Mouse (Mus musculus) thymus, postnatal 36 days (tissue): ENCODE measurements around the gene Btbd17.

Experiments used
- DNase-seq, 2 experiments: peaks; one replicate each; pipeline ENCODE4 v3.0.0; 2022; ENCODE audit warnings: mixed read lengths in 2 of 2

The Btbd17 gene

DNA sequence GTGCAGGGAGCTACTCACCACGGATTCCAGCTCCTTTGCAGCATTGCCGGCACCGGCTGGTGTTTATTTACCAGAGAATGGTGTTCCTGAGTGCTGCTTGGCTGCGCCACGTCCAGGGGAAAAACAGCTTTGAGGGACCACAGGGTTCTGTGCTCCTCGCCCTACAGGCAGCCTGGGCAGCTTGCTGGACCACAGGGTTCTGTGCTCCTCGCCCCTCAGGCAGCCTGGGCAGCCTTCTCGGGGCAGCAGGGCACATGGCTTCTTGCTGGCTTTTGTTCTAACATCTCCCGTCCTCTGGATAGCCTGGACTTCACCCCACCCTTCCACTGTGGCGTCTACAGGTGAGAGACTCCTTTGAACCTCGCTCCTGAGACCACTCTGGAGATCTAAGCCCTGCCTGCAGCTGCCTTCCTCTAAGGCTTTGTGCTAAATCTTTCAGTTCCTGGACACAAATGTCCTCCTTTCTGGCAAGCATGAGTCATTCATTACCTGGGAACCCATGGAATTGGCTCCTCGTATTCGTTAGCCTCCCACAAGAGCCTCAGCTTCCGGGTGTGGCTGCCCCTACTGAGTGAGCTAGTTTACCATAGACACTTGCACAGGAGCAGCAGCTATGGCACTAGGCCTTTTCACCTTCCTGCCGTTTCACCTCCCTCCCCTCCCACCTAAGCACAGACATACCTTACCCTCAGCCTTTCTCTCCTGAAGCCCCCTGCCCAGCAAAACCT lies 7.0 kb upstream of the Btbd17 start:
- DNase-seq = no peak

DNA sequence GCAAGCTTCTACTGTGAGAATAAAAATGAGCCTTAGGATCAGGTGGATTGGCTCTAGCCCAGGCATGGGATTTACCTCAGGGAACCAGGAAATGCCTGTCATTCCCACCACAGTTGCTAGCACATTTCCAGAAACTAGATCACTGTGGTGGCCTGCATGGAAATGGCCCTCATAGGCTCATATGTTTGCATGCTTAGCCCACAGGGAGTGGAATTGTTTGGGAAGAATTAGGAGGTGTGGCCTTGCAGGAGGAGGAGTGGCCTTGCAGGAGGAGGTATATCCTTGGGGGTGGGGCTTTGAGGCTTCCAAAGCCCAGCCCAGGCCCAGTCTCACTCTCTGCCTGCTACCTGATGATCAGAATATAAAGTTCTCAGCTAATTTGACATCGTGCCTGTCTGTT lies 6.2 kb upstream of the Btbd17 start:
- no peak for DNase-seq

DNA sequence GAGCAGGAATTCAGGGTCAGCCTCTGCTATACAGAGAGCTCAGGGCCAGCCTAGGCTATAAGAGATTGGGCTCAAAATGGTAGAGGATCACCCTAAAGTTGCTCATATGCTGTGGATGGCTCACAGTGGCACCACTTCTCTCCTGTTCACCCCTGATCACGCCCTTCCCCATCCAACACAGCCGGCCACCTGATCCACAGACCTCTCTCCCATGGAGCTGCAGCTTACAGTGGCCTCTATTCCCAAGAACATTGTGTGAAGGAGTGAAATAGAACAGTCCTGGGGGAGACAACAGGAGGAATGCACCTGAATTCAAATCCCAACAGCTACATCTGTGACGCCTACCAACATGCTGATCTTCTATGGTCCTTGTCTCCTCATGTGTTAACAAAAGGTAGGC lies 2.9 kb upstream of the Btbd17 start, which contains the start of gene Gpr142:
Gene Gpr142 (plus strand): TSS at position 301 of the 400 bp plus-strand sequence.
- no peak for DNase-seq

DNA sequence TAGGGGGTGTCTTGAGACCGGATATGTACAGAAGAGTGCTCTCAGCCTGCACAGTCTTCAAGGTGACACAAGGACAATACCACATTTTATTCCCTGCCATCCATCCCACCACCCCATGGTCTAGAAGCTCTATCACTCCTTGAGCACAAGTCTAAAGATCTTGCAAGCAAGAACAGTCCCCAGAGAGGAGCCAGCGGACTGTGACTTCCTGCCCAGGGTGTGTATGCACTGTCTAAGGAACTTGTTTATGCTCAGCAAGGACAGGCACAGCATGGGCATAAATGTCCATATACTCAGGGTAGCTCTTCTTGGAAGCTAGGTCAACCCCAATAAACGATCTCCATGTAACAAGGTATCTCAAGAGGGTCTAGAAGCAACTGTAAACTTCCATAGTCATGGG lies 2.2 kb upstream of the Btbd17 start:
- DNase-seq = no peak

DNA sequence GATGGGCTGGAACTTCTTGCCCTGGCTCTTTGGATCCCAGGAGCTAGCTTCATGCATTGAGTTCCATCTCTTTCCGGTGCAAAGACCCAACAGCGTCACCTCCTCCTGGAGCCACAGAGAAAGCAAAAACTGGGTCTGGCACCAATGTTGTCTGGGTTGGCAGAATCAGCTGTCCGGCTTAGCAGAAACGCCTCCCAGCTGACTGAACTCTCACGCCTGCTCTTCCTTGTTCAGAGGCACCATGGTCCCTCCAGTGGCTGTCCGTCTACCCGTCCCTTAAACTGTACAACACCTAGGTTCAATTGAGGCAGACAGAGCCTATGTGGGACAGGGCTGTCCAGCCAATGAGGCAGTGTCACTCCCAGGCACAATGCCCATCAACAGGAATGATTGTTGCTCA lies 1.4 kb upstream of the Btbd17 start:
- DNase-seq = no peak

DNA sequence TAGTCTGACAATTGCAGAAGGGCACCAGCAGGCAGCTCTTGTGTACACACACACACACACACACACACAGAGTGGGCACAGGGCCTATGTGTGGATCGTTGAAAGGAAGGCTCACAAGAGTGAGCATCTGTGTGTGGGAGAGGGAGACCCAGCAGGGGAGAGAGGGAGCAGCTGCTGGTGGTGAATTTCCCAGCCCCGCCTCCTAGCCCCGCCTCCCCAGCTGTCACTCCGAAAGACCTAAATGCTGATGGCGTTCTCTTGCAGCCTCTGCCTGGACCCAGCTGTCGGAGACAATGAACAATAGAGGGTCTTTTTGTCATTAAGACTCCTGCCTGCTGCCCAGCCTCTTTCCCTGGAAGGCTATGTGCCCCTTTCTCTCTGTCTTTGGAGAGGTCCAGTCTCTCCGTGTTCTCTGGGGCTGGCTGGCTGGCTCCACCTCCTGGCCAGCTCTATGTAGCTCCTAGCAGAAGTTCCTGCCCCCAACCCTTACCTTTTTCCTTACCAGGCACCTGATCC lies 456 bp downstream of the Btbd17 start:
- peak; percentile 23 to 39 for DNase-seq

DNA sequence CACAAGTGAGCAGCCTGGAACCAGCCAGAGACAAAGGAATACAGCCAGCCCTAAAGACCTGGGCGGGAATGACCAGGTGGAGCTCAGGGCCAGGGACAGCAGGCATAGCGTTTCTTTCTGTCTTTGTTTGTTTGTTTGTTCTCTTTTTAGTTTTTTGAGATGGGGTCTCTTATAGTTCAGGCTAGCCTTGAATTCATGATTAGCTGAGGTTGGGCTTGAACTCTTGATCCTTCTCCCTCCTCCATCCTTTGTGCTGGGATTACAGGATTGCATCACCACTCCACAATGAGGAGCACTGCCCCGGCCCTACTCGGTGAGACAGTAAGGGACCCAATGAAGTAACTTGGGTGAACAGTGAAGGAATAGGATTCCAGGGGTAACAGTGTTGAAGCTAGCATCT lies 1.1 kb downstream of the Btbd17 start:
- no peak for DNase-seq

DNA sequence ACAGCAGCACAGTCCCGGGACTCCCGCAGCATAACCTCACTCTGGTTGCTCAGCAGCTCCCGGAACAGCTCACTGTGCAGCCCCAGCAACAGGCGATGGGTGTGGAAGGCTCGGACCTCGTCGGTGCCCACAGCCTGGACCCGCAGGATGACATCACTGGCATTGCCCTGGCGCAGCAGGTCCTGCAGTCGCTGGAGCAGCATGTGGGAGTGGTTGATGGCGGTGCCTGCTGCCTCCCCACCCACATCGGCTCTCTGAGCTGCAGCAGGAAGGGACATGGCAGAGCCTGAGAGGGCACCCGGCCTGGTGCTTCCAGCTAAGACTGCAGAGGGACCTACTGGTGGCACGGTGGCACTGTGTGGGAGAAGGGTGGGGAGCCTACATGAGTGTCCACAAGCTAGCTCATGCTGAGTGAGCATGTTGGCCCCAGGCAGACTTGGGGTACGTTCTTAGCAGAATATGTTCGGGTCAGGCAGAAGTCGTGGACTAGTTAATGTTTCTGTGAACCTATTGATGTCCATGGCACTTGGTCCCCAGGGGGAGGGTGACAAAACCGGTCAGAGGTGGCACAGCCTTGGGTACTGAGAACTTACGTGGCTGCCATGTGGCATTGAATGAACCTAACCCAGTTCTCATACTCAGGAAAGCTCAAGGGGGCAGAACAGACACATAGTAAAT lies 1.7 kb downstream of the Btbd17 start:
- DNase-seq = no peak

DNA sequence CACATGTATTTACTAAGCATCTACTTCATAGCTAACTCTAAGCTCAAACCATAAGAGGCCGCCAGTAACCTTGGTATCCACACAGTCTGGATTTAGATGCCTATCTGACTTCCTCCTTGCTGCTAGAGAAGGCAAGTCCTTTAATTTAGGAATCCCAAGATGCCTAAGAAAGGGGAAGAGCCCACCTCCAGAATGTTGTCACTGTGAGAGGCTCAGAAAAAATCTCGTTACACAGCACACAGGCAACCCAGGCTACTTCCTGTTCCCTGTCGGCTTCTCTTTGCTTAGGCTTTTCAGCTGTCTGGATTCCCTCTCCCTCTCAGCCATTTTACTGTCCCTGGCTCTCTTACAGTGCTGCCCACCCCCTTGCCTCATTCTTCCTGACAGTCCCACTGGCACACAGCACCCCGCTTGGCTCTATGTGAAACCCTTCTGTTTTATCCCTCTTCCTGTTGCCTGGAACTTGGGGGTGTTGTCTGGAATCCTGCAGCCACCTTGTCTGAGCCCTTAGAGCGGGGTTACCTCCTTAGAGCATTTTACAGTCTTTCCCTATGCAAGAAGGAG lies 2.7 kb downstream of the Btbd17 start:
- DNase-seq = no peak

DNA sequence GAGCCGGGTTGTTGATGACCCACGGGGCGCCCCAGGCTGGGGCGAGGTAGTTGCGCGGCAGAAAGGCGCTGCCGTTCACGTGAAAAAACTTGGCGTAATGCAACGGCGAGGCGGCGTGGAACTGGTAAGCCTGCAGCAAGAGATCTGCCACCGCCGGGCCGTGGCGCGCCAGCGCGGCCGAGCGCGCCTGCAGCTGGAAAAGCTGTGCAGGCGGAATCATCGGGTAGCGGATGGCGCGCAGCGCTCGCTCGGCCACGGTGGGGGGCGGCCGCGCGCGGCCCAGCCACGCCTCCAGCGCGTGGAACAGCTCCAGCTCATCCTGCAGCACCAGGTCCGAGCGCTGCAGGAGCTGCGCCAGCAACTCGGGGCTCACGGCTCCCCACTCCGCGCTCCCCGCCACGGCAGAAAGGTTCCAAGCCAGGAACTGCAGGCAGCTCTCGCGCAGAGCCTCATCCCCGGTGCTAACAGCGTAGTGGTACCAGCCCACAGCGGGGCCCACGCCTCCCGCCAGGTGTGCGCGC lies 3.8 kb downstream of the Btbd17 start:
- no peak for DNase-seq

DNA sequence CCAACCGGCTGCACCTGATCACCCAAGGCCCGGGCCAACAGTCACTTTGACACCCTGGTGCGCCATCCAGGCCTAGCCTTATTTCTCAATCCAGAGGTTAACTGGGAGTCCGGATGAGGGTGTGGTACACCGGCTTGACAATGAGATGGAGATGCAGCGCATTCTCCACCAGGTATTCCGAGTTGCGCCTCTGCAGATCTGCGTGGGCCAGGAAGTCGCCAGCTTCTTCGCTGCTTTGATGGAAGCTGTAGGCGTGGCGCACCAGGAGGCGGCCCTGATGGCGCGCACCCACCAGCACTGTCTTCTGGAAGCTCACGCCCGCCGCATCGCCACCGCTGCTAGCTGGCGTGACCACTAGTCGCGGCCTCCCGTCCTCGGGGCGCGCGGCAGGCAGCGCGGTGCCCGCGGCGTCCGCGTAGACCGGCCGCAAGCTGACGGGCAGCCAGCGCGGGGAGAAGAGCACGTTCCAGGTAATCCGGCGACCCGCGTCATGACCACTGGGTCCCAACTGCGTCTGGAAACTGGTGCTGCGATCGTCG lies 4.3 kb downstream of the Btbd17 start:
- DNase-seq = no peak

DNA sequence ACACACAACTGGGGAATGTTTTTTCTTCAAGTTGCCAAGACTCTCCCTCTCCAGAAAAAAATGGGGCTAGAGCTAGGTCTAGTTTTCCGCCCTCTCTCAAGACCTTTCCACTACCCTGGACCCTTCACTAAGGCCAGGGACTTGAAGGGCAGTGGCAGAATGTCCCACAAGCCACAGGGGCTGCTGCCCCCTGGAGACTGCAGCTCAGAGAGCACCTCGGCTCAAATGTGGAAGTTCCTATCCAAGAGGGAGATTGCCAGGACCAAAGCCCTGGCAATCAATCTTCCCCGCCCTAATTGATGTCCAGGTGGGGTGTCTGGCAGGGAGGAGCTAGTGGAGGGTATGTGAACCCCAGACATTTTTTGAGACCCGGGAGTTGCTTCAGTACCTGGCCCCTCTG lies 4.9 kb downstream of the Btbd17 start:
- DNase-seq = no peak

DNA sequence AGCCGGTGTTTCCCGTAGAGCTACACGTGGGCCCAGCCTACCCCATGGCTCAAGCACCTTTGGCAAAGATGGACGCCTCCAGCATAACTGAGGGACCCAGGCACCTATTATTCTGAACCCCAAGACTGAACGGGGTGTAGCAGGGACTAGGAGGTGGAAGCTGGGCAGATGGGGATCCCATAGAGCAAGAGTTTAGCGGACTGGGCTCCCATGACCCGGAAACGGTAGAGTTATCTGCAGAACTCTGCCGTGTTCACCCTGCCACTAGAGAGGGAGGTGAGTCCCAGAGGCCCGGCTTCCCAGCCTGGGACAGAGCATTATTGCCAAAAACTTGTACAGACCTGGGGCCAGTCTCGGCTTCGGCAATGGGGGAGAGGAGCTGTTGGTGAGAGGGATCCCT lies 5.6 kb downstream of the Btbd17 start:
- DNase-seq = no peak

DNA sequence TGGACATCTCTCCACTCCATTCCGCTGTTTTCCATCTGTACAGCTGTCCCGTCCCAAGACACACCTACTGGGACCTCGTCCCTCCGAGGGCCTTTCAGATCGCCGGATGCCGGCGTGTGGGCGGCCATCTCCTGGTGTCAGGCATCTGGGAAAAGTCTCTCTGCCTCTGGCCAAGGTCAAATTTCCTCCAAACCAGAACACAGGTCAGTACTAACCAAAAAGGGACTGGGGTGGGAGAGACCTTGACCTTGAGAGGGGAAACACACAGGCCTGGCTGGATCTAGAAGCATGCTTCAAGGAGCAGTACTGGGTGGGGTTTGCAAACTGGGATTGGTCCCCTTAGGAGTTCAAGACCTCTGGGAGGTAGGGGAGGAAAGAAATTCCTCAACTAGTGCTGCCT lies 6.0 kb downstream of the Btbd17 start:
- DNase-seq = no peak

DNA sequence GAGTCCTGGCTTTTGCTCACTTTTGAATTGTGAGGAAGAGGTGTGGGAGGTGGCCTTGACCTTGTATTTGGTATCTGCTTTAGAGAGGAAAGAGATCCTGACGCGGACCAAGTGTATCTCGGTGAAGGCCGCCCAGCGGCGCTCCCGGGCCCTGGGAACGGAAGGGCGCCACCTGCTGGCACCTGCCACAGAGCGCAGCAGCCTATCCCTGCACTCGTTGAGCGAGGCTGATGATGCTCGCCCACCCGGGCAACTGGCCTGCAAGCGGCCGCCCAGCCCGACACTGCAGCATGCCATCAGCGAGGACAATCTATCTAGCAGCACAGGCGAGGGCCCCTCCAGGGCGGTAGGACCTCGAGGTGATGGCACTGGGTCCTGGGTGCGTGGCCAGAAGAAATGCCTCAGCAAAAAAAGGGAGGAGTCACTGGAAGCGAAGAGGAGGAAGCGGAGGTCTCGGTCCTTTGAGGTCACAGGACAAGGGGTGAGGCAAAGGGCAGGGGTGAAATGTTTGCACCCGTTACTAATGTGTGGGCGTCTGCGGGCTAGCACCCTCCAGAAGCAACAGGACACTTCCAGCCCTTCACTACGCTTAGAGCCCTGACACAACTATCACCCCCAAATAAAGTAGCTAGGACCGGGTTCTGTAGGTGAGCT lies 6.6 kb downstream of the Btbd17 start:
- peak; percentile 64 to 73 for DNase-seq

DNA sequence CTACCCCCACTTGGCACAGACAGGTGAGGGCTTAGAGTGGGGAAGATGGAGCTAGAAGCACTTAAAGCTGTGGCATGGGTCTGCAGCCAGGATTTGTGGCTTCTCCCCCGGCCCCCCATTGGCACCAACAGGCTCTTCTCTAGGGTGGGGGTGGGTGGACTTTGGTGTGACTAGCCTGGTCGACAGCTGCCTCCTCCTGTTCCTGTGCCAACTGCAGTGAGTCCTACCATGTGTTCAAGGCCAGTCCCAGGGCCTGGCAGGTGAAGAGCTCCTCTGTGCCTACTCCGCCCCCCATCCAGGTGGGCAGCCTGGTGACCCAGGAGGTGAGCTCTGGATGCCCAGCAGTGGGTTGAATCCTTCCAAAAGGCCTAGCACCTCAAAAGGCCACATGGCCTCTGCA lies 8.1 kb downstream of the Btbd17 start:
- DNase-seq = no peak

DNA sequence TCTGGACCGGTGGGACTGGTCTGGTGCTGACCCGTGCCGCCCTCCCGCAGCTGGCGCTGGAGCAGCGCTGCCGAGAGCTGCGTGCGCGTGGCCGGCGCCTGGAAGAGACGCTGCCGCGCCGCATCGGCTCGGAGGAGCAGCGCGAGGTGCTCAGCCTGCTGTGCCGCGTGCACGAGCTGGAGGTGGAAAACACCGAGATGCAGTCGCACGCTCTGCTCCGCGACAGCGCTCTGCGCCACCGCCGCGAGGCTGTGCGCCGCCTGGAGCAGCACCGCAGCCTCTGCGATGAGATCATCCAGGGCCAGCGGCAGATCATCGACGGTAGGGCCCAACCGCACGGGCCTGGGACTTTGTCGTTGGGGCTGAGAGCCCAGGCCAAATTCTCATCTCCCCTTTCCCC lies 9.4 kb downstream of the Btbd17 start:
- no peak for DNase-seq

DNA sequence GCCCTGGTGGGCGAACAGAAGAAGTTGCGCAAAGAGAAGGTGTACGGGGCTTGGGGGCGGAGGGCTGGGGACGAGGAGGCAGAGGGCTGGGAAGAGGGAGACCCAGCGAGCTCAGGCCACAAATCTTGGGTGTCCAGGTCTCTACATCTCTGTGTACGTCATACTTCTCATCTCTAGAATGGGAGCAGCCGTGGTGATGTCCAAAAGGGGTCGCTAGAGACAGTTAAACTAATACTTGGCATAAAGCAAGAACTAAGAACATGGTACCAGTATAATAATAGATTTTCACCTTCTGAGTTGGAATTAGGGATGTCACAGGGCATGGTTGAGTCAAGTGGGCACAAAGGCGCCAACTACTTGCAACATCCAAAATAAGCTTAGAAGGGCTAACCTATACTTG lies 9.9 kb downstream of the Btbd17 start:
- no peak for DNase-seq

DNA sequence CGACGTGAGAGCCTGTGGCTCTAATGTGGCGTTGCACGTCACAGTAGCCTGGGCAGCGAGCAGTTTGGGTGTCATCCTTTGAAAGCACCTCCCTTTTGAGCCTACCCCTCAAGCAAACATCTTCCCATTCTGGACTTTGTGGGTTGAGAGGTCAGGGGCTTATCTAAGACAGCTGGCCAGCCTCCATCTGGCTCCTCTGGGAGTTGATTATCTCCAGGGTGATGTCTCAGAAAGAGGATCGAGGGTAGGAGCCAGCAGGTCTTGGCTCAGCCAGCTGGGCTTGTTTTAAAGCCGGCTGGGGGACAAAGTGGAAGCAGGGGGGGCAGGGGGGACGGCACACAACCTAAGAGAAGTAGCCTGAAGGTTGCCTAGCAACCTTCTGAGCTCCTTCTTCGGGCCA lies 15.7 kb downstream of the Btbd17 start:
- DNase-seq = no peak

DNA sequence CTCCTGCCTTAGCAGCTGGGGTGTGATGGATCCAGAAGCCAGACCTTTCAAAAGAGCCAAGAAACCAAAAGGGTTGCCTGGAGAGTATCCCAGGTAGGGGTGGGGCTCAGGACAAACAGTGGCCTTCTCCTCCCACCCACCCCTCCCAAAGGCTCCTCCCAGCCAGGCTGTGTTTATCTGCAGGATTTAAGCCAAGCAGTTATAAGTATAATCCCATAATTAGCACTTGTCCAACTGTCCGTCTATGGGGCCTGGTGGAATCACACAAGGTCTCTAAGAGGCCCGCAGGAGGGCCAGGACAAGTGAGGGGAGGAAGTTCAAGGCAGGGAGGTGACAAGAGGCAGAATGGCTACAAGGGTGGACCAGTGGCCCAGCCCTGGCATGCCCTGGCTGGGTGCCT lies 23.8 kb downstream of the Btbd17 start:
- DNase-seq = no peak

DNA sequence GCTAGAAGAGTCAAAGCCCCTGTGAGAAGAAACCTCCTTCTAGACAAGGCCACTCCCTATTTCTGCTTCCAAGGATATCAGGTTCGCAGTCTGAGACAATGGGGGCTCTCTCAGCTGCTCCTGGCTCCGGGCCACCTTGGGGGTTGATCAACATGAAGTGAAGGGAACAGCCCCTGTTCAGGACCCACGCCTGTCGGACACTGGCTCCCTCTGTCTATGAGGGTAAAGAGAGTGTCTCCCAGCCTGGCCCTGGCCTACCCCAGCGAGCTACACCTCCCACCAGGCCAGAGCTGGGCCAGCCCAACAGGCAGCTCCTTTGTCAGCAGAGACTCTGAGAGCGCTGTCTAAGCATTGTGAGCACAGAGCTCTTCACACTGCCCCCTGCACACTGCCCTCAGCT lies 25.8 kb downstream of the Btbd17 start:
- no peak for DNase-seq

DNA sequence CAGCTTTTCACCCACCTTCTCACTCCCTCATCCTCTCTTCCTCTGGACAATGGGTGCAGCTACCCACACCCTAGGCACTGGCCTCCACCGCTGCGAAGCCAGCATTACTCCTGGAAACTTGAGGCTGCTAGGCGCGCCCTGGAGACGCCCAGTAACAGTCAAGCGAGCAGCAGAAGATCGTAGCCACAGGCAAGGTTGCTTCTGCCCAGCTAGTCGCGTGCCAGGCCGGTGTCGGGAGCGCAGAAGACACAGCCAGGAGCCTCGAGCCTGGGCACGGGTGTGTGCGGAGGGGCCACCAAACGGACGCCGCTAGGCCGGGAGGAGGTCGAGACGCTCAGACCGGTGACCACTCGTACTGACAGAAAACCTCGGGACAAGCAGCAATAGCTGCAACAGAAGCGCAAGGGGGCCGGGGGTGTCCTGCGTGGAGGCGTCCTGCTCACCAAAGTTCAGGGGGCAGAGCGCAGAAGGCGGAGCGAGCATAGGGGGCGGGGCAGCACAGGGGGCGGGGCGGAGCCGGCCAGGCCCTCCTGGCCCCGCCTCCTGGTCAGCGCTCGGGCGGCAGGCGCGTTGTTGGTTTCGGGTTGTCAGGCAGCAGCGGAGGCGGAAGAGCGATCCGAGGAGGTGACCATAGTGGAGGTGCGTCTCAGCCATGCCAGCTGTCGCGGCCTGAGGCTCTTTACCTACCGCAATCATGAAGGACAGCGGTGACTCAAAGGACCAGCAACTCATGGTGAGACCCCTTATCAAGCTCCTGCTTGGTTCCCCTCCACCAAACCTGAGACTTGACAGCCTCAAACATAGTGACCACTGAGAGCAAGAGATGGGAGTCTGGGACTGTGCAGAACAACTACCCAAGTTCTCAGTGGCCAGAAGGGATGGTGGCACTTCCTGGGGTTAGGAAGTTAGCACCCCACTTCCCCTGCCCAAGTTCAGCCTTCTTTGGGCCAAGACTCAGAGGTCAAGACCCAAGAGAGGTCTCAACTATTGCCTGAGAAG lies 30.6 kb downstream of the Btbd17 start, which contains the start of gene Kif19a:
Gene Kif19a (plus strand): TSS at position 569 of the 999 bp plus-strand sequence.
- peak; percentile 9 to 19 for DNase-seq
